Mouse (Mus musculus) erythroblast, embryonic 14.5 days (primary cell): Measurements from ENCODE around the gene Ttc30a1. TPM values are rescaled to one million over a fixed set of nuclear protein-coding genes. Genes with fewer than 3 reads are reported as not detected.
"Not testable (repeated sequence)": the region's sequence is repeated elsewhere in the genome, so short reads cannot be mapped to it uniquely, and the experiment has no call there.

Experiments
- H3K27me3 ChIP-seq: 2 replicates; pipeline ENCODE4 v1.6.1; 2012; ENCODE audit warnings: inconsistent platforms; ENCODE audit not compliant: control insufficient read depth
- H3K36me3 ChIP-seq: 2 replicates; pipeline ENCODE4 v1.6.1; 2012; ENCODE audit warnings: mild to moderate bottlenecking, inconsistent platforms; ENCODE audit not compliant: control insufficient read depth
- H3K4me1 ChIP-seq: 2 replicates; pipeline ENCODE4 v1.6.1; 2012; ENCODE audit warnings: inconsistent platforms; ENCODE audit not compliant: control insufficient read depth
- H3K4me3 ChIP-seq: replicated peaks from 2 replicates; pipeline ENCODE3; 2012; ENCODE audit warnings: moderate library complexity, mild to moderate bottlenecking, inconsistent platforms
- H3K9me3 ChIP-seq: 2 replicates; pipeline ENCODE4 v1.6.1; 2012; ENCODE audit warnings: low read length, inconsistent platforms, mixed read lengths; ENCODE audit not compliant: control insufficient read depth
- GATA1 ChIP-seq: IDR thresholded peaks from 2 replicates; pipeline ENCODE4 v1.6.1; 2012; ENCODE audit warnings: low read length, inconsistent platforms, mixed read lengths
- TAL1 ChIP-seq: IDR thresholded peaks from 3 replicates; pipeline ENCODE4 v1.6.1; 2012; ENCODE audit warnings: low read length, inconsistent platforms, mixed read lengths
- polyA plus RNA-seq: library from polyadenylated mRNA; stranded (reverse); fragments of >175 nt; gene quantifications from 2 replicates; pipeline ENCODE4 v1.2.3, GENCODE M21; 2012

The Ttc30a1 gene
- polyA plus RNA-seq, 1 experiment = not detected

DNA sequence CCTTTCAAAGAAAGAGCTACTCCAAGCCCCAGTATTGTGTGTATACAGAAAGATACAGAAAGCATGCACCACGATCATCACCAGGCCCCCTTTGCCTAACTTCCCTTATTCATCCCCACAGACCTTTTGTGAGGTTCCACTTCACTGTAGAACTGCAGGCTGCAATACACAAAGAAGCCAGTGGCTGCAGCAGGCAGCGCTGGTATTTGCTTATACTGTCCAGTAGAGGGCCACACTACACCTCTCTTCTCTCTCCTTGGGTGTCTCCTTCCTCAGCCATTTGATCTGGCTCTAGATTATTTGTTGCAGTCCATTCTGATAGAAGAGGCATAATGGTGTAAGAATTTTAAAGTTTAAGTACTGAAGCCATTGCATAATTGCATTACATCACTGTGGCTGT is 3.4 kb upstream of the Ttc30a1 start:
- TF ChIP-seq GATA1 = no peak
- no peak for TF ChIP-seq TAL1
- Histone ChIP-seq H3K27me3 (no peaks in the 10 kb centered on the region), H3K4me1 (peaks cover 5% of the 10 kb centered on the region), H3K36me3 (no peaks in the 10 kb centered on the region), H3K4me3 (no peak overlapping the region), H3K9me3 (0 out of 2 replicates have a peak, but pooled peaks cover 2% of the 10 kb centered on the region)

GRCm38 (mm10) chr2:75983847-75984246 is 2.1 kb upstream of the Ttc30a1 start:
- H3K27me3 ChIP-seq = no peaks in the 10 kb centered on the region
- TF ChIP-seq GATA1 = no peak
- TF ChIP-seq TAL1 = no peak
- H3K9me3 ChIP-seq = 0 out of 2 replicates have a peak, but pooled peaks cover 2% of the 10 kb centered on the region
- peaks cover 5% of the 10 kb centered on the region for H3K4me1 ChIP-seq
- H3K36me3 ChIP-seq = no peaks in the 10 kb centered on the region
- H3K4me3 ChIP-seq = no peak overlapping the region

- Histone ChIP-seq H3K4me1 (peaks cover 5% of the 10 kb centered on the region), H3K27me3 (no peaks in the 10 kb centered on the region), H3K4me3 (no peak overlapping the region), H3K36me3 (no peaks in the 10 kb centered on the region), H3K9me3 (0 out of 2 replicates have a peak, but pooled peaks cover 2% of the 10 kb centered on the region)
- TF ChIP-seq GATA1 = no peak
- TF ChIP-seq TAL1 = no peak
Observed at GRCm38 (mm10) chr2:75983091-75983490, 1.3 kb upstream of the Ttc30a1 start.

- no peaks in the 10 kb centered on the region for H3K36me3 ChIP-seq
- TF ChIP-seq TAL1 (no peak), GATA1 (no peak)
- H3K4me1 ChIP-seq = peaks cover 5% of the 10 kb centered on the region
- H3K4me3 ChIP-seq = no peak overlapping the region
- 0 out of 2 replicates have a peak, but pooled peaks cover 2% of the 10 kb centered on the region for H3K9me3 ChIP-seq
- H3K27me3 ChIP-seq = no peaks in the 10 kb centered on the region
Observed at GRCm38 (mm10) chr2:75982626-75983025, 859 bp upstream of the Ttc30a1 start.

DNA sequence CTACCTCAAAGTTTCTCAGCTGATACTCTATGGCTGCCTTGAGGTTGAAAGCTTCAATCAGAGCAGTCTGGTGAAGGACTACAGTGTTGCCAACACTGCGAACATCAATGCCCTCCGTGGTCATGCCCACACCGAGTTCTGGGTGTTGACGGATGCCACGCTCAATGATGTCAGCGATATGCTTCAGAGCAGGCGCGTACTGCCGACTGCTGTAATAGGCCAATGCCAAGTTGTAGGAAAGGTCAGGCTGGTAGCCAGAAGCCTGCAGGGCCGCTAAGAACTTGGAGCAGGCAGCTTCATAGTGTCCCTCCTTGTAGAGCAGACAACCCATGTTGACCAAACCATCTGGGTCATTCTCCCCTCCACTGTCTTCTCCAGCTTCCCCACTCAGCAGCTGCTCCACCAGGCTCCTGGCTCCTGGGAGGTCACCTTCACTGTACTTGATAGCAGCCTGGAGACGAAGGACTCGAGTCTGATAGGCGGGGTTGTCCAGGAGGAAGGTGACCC is 781 bp downstream of the Ttc30a1 start:
- not testable (repeated sequence) for H3K27me3 ChIP-seq, H3K36me3 ChIP-seq, H3K9me3 ChIP-seq, H3K4me1 ChIP-seq
- peak overlapping the region; percentile 74 for H3K4me3 ChIP-seq

GRCm38 (mm10) chr2:75977752-75978368 is 3.9 kb downstream of the Ttc30a1 start, which contains the start of gene Ttc30a2:
TSS of gene Ttc30a2 (minus strand) at chr2:75978170.
- H3K27me3 ChIP-seq, H3K36me3 ChIP-seq, H3K9me3 ChIP-seq, H3K4me1 ChIP-seq, H3K4me3 ChIP-seq: not testable (repeated sequence)

- H3K9me3 ChIP-seq, H3K4me3 ChIP-seq, H3K27me3 ChIP-seq, H3K4me1 ChIP-seq, H3K36me3 ChIP-seq: not testable (repeated sequence)
Observed at GRCm38 (mm10) chr2:75976070-75976469, 5.7 kb downstream of the Ttc30a1 start.

GRCm38 (mm10) chr2:75974131-75974530 is 7.6 kb downstream of the Ttc30a1 start:
- Histone ChIP-seq H3K36me3 (no peaks in the 10 kb centered on the region), H3K4me3 (no peak overlapping the region), H3K27me3 (peaks cover 2% of the 10 kb centered on the region; the same call in 1 of the 2 replicates), H3K4me1 (no peaks in the 10 kb centered on the region), H3K9me3 (no peaks in the 10 kb centered on the region)
- TF ChIP-seq TAL1 (no peak), GATA1 (no peak)

GRCm38 (mm10) chr2:75964972-75965371 is 16.8 kb downstream of the Ttc30a1 start:
- Histone ChIP-seq H3K9me3 (no peaks in the 10 kb centered on the region), H3K4me1 (peaks cover 6% of the 10 kb centered on the region), H3K27me3 (no peaks in the 10 kb centered on the region; the same call in 1 of the 2 replicates), H3K36me3 (no peaks in the 10 kb centered on the region), H3K4me3 (no peak overlapping the region)
- no peak for TF ChIP-seq TAL1
- no peak for TF ChIP-seq GATA1

DNA sequence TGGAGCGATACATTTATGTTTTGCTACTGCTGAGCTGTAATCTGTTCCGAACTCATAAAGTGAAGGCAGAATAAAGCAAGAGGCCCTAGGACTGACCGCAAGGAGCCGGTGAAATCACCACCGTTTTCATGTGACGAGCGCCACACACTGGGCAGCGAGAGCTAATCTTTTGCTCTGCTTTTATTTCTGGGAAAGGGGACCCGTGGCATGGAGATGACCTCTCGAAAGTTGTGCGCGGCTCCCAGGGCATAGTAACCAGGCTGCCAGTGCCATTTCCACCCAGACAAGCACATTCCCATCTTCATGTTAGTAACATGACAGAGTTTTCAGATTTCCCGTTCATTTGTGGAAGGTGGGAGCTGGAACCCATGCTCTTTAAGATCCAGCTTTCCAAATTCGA is 17.3 kb downstream of the Ttc30a1 start:
- H3K9me3 ChIP-seq = no peaks in the 10 kb centered on the region
- H3K36me3 ChIP-seq = no peaks in the 10 kb centered on the region
- TF ChIP-seq GATA1 (no peak), TAL1 (no peak)
- no peaks in the 10 kb centered on the region; the same call in 1 of the 2 replicates for H3K27me3 ChIP-seq
- H3K4me1 ChIP-seq = peaks cover 6% of the 10 kb centered on the region
- no peak overlapping the region for H3K4me3 ChIP-seq
